Mouse (Mus musculus) CD4-positive naive resting alpha-beta T cell, adult 76 days (primary cell): ENCODE results near the gene Ampd2. TPM values are rescaled to one million over a fixed set of nuclear protein-coding genes. Genes with fewer than 3 reads are reported as not detected.

Experiments
- total RNA-seq: library from RNA; stranded (reverse); gene quantifications from one replicate; pipeline ENCODE4 v1.2.4, GENCODE M21; 2023

The Ampd2 gene
- total RNA-seq: 29.5 TPM

DNA sequence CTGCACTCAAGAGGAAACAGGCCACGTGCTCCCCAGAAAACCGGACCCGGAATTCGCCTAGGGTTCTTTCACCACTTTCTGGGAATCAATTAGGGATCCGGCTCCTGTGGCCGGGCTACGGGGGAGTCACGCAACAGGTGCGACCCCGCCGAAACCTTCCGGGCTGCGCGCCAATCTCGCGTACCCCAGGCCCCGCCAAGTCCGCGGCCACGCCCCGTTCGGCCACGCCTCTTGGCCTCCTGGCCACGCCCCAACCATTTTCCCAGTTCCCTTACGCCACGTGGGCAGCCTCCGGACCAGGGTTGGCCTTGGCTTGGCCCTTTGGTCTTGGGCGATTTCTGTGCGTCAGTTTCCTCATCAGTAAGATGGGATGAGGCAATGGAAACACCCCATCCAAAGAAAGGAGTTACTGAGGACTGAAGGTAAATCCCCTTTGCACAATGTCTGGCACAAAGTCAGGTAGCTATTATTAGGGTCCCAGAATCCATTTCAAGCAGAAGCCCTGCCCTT is at the start of gene Ampd2:
TSS of gene Ampd2 (minus strand) at position 182 of the 510 bp plus-strand sequence.

DNA sequence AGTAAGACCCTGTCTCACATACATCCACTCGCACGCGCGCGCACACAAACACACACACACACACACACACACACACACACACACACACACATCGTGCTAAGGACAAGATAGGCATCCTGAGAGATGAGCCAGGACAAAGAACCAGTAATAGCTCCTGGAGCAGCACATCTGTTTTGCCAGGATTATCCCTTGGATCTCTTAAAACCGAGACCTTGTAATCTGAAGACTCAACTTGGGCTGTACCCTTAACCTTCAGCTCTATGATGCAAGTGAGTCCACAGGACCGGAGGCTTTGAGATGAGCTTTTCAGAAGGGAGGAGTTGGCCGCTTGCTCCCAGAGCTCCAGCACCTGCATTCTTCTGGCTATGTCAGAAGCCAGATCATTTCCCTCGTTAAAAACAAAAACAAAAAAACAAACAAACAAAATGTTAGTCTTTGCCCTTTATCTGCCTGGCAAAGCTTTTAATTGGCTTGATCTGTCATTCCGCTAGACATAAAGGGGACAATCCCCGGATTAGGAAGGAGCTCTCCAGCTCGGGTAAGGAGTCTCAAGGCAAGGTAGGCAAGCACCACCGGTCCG is 6.2 kb upstream of the Ampd2 start, which contains the start of gene Gnat2:
TSS of gene Gnat2 (plus strand) at position 254 of the 580 bp plus-strand sequence.

GRCm38 (mm10) chr3:108044394-108045140 is 41.9 kb downstream of the Ampd2 start, which contains the start of gene Gstm4:
Gene Gstm4 (minus strand): TSS chr3:108044894.

Other genes with a start within 250 kb of the Ampd2 start
- gene Eps8l3, start 209.4 kb downstream of the Ampd2 start, total RNA-seq: not detected
- not detected for gene Gstm5, start 190.8 kb downstream of the Ampd2 start, total RNA-seq
- gene Gstm7, start 154.8 kb downstream of the Ampd2 start, total RNA-seq: 1.7 TPM
- gene Gstm6, start 142.9 kb downstream of the Ampd2 start, total RNA-seq: not detected
- gene Gstm3, start 117.4 kb downstream of the Ampd2 start, total RNA-seq: not detected
- not detected for gene Gstm2, start 100.2 kb downstream of the Ampd2 start, total RNA-seq
- gene Gstm1, start 68.7 kb downstream of the Ampd2 start, total RNA-seq: 7.4 TPM
- gene Gstm4, start 41.8 kb downstream of the Ampd2 start, total RNA-seq: 2.7 TPM
- gene Gnat2, start 6.1 kb upstream of the Ampd2 start, total RNA-seq: not detected
- gene Gnai3, start 59.5 kb upstream of the Ampd2 start, total RNA-seq: 93.5 TPM
- gene Gpr61, start 68.2 kb upstream of the Ampd2 start, total RNA-seq: not detected
- gene Amigo1, start 99.7 kb upstream of the Ampd2 start, total RNA-seq: 1.8 TPM
- gene Cyb561d1, start 114.6 kb upstream of the Ampd2 start, total RNA-seq: 30.4 TPM
- 44.7 TPM for gene Atxn7l2, start 124.3 kb upstream of the Ampd2 start, total RNA-seq
- not detected for gene Sypl2, start 140.0 kb upstream of the Ampd2 start, total RNA-seq
- gene Psma5, start 170.3 kb upstream of the Ampd2 start, total RNA-seq: 29.1 TPM
- gene Sort1, start 197.4 kb upstream of the Ampd2 start, total RNA-seq: 1.1 TPM